Mouse (Mus musculus): Measurements from ENCODE around the gene Gm20431. TPM values are rescaled to one million over a fixed set of nuclear protein-coding genes. Genes with fewer than 3 reads are reported as not detected.

Gm20431 gene
- polyA plus RNA-seq, 1 experiment from 2014 or later: 6.7 TPM

DNA sequence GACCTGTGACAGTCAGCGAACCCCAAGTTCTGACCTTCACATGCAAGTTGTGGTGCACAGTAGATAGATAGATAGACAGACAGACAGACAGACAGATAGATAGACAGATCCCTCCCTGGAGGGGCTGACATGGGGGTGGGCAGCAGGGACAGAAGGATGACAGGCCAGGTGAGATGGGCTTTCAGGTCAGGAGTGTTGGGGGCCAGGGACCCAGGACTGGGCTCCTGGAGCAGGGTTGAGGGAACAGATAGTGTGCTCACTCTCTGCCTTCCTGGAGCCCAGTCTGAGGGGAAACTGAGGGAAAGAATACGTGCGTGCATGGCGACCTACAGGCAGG is 25.9 kb upstream of the Gm20431 start:
- Histone ChIP-seq H3K27me3 (ENCODE audit: insufficient read depth, poor library complexity, severe bottlenecking) (peaks cover 75% of the 10 kb centered on the region), H3K4me1 (replicated peaks) (peaks cover 32% of the 10 kb centered on the region), H3K4me3 (no peak overlapping the region), H3K9me3 (no peaks in the 10 kb centered on the region), H3K27ac (no peak overlapping the region), H3K36me3 (no peaks in the 10 kb centered on the region)
- 81% methylated on average over 4 of the region's 4 CpGs for WGBS
- no peak for DNase-seq (ENCODE audit: low spot score)

DNA sequence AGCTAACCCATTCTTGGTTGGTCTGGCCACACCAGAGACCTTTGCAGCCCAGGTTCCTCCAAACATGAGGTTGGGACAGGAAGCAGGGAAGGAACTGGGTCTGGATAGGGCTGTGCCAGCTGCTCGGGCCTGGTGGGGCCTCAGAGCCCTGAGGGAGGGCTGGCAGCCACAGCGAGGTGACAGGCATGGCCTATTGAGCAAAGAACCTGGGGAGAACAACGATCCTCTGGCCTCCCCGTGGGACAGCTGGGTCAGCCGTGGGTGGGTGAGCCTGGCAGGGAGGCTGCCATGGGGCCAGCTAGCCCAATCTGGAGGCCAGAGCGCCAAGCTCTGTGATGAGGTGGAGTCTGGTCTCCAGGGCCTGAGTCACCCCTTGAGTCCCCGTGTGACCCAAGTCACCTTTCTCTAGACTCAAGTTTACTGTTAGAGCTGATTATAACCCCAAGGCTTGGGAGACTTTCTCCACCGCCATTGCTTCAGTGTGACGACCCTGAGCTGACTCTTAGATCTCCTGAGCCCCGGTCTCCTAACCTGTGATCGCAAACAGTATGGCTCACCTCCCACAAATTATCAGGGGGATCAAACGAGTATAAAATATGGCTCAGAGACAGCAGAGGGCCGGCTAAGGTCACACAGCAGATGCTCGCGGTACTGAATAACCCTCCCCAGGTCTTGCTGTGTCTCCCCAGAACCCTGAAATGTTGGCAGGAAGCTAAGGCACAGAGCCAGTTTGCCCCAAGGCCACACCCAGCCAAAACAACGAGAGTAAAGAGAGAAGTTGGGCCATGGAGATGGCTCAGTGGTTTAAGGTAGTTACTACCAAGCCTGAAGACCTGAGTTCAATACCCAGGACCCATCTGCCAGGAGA is 25.3 kb upstream of the Gm20431 start:
- no peak overlapping the region for H3K27ac ChIP-seq
- no peaks in the 10 kb centered on the region for H3K36me3 ChIP-seq
- WGBS: 80% methylated on average over 16 of the region's 16 CpGs
- H3K4me3 ChIP-seq: no peak overlapping the region
- H3K4me1 ChIP-seq (replicated peaks): peaks cover 28% of the 10 kb centered on the region
- H3K9me3 ChIP-seq: no peaks in the 10 kb centered on the region
- H3K27me3 ChIP-seq (ENCODE audit: insufficient read depth, poor library complexity, severe bottlenecking): peaks cover 69% of the 10 kb centered on the region
- DNase-seq (ENCODE audit: low spot score): no peak

DNA sequence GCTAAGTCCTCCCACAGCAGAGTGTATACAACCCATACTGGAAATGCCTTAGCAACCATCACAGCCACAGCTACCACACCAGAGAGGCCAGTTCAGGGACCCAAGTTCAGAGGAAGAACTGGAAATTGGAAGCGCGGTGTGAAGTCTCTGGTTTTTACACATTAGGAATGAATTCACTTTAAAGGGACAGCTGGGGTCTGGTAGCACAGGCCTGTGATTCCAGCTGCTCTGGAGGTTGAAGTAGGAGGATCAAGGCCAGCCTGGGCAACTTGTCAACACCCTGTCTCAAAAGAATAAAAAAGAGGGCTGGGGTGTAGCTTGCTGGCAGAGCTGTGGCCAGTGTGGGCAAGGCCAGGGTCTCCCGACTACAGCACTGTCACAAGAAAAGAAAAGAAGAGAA is 24.6 kb upstream of the Gm20431 start:
- H3K4me3 ChIP-seq: no peak overlapping the region
- H3K9me3 ChIP-seq: no peaks in the 10 kb centered on the region
- peaks cover 28% of the 10 kb centered on the region for H3K4me1 ChIP-seq (replicated peaks)
- DNase-seq (ENCODE audit: low spot score): no peak
- H3K27ac ChIP-seq: no peak overlapping the region
- H3K36me3 ChIP-seq: no peaks in the 10 kb centered on the region
- 86% methylated on average over 3 of the region's 3 CpGs for WGBS
- H3K27me3 ChIP-seq (ENCODE audit: insufficient read depth, poor library complexity, severe bottlenecking): peaks cover 62% of the 10 kb centered on the region

DNA sequence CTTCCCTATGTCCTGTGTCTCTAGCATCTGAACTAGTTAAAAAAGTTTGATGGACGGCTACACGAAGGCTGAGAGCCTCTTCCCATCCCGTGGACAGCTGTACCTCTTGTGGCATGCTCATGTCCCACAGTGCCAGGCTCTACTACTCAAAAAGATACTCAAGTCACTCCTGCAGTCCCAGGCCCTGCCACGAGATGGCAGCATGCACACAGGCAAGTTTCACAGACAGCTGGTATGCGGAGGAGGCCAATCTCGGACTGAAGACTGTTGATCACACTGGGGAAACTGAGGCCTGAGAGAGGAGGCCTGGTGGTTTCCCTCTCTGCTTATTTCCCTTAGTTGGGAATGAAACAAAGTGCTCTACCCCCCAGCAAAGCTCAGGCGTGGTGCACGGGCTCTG is 23.8 kb upstream of the Gm20431 start:
- H3K27me3 ChIP-seq (ENCODE audit: insufficient read depth, poor library complexity, severe bottlenecking): peaks cover 55% of the 10 kb centered on the region
- H3K27ac ChIP-seq: no peak overlapping the region
- no peaks in the 10 kb centered on the region for H3K36me3 ChIP-seq
- H3K4me3 ChIP-seq: no peak overlapping the region
- H3K9me3 ChIP-seq: no peaks in the 10 kb centered on the region
- DNase-seq (ENCODE audit: low spot score): peak; percentile 95
- 9% methylated on average over 8 of the region's 8 CpGs for WGBS
- H3K4me1 ChIP-seq (replicated peaks): peaks cover 28% of the 10 kb centered on the region

DNA sequence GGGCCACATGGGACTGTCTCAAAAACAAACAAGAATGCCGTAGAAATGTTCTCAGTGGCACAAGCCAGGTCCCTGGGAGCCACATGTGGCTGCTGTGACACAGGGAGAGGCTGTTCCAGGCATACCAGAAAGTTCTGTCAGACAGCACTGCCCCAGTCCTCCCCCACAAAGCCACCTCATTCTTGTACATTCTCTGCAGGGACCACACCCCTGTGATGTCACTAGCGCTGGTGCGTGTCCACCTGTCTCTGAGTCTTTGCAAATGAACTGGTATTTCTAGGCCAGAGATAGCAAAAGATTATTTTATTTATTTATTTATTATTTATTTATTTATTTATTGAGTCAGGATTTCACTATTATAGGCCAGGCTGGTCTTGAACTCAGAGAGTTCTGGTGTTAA is 22.4 kb upstream of the Gm20431 start:
- H3K9me3 ChIP-seq: no peaks in the 10 kb centered on the region
- no peak overlapping the region for H3K4me3 ChIP-seq
- 82% methylated on average over 3 of the region's 3 CpGs for WGBS
- no peak overlapping the region for H3K27ac ChIP-seq
- no peaks in the 10 kb centered on the region for H3K36me3 ChIP-seq
- peaks cover 40% of the 10 kb centered on the region for H3K27me3 ChIP-seq (ENCODE audit: insufficient read depth, poor library complexity, severe bottlenecking)
- peaks cover 20% of the 10 kb centered on the region for H3K4me1 ChIP-seq (replicated peaks)
- no peak for DNase-seq (ENCODE audit: low spot score)

DNA sequence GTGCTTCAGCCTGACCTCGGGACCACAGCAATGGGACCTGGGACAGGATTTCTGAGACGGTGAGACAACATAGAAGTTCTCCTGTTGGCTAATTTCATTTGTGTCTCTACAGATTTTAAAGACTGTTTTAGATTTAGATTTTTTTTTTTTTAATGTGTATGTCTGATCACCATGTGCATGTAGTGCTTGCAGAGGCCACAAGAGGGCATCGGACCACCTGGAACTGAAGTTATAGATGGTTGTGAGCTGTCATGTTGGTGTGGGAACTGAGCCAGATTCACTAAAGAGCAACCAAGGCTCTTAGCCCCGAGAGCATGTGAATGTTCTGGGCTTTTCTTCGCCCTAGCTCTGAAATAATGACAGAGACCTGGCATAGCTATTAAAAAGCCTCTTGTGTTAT is 19.4 kb upstream of the Gm20431 start:
- H3K4me3 ChIP-seq: no peak overlapping the region
- no peaks in the 10 kb centered on the region for H3K9me3 ChIP-seq
- peak; percentile 52 for DNase-seq (ENCODE audit: low spot score)
- peaks cover 10% of the 10 kb centered on the region for H3K27me3 ChIP-seq (ENCODE audit: insufficient read depth, poor library complexity, severe bottlenecking)
- no peaks in the 10 kb centered on the region for H3K36me3 ChIP-seq
- 56% methylated on average over 5 of the region's 5 CpGs for WGBS
- peaks cover 5% of the 10 kb centered on the region for H3K4me1 ChIP-seq (replicated peaks)
- no peak overlapping the region for H3K27ac ChIP-seq

DNA sequence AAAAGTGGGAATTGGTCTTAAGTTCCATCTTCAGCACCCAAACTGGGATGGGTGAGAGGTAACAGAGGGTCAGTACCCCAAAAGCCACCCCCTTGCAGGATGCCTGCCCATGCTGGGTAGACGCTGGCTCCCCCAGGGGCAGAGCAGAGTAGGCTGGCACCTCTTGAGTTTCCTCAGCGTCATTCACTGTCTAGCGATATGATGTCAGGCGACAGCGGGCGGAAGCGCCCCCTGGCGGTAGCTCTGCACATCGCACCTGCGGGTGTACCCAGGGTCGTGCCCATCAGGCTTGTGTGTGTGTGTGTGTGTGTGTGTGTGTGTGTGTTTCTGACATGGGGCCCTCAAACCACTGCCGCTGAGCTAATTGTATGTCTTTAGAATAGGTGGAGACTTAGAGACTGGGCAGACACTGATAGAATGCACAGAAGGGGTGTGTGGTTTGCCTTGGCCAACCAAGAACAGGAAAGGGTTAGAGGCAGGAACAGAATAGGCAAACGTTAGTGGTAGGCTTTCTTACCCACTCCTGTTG is 18.7 kb upstream of the Gm20431 start:
- Histone ChIP-seq H3K27ac (no peak overlapping the region), H3K36me3 (no peaks in the 10 kb centered on the region), H3K27me3 (ENCODE audit: insufficient read depth, poor library complexity, severe bottlenecking) (peaks cover 5% of the 10 kb centered on the region; the same call in 1 of the 2 replicates), H3K4me3 (0 out of 2 replicates have a peak overlapping the region, but pooled peaks have one; percentile 13), H3K9me3 (no peaks in the 10 kb centered on the region), H3K4me1 (replicated peaks) (peaks cover 11% of the 10 kb centered on the region)
- WGBS: 3% methylated on average over 13 of the region's 13 CpGs
- DNase-seq (ENCODE audit: low spot score): peak; percentile 85

DNA sequence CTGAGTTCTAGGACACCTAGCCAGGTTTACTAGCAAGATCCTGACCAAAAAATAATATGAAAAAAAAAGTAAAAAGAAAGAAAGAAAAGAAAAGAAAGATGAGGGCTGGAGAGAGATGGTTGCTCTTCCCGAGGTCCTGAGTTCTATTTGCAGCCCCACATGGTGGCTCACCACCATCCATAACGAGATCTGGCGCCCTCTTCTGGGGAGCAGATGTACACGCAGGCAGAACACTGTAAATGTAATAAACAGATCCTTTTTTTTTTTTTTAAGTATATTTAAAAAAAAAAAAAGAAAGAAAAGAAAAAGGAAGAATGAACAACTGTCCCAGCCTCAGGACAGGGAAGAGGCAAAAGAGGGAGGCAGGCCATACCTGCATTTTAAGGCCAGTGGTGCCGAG is 17.3 kb upstream of the Gm20431 start:
- DNase-seq (ENCODE audit: low spot score): no peak
- H3K9me3 ChIP-seq: no peaks in the 10 kb centered on the region
- no peak overlapping the region for H3K27ac ChIP-seq
- no peak overlapping the region for H3K4me3 ChIP-seq
- H3K27me3 ChIP-seq (ENCODE audit: insufficient read depth, poor library complexity, severe bottlenecking): no peaks in the 10 kb centered on the region; the same call in 1 of the 2 replicates
- WGBS: 45% methylated on average over 5 of the region's 5 CpGs
- H3K36me3 ChIP-seq: no peaks in the 10 kb centered on the region
- peaks cover 11% of the 10 kb centered on the region for H3K4me1 ChIP-seq (replicated peaks)

DNA sequence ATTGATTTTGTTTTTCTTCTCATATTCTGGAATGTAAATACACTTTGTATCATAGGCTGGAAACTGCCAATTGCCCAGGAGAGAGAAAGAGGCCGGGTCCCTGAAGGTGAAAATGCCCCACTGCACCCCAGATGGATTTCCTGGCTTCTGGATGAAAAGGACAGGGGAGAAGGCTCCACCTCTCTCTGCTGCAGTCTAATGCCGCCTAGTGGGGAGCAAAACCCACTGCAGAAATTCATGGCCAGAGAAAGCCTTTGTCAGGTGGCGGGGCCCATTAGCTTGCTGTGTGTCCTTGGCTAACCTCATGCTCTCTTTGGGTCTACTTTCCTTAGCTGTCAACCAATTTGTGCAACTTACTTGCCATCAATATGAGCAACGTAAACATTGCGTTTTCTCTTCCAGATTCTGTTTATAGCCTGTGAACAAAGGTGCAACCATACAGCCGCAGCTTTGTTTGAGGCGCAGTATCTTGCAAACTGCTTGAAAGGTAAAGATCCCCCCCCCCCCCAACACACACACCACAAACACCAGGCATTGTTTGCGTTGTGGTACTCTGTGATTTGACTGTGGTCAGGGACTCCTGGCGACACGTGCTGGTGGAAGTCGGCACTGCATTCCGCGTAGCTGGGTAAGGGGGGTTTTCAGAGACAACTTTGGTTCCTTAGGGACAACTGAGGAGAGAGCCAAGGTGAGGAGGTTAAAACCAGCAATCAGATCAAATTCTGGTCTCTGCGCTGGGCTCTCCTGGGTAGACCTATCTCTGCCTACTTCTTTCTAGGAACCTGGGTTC is 14.0 kb upstream of the Gm20431 start:
- peak; percentile 43 for DNase-seq (ENCODE audit: low spot score)
- H3K27me3 ChIP-seq (ENCODE audit: insufficient read depth, poor library complexity, severe bottlenecking): no peaks in the 10 kb centered on the region; the same call in 1 of the 2 replicates
- no peaks in the 10 kb centered on the region for H3K36me3 ChIP-seq
- H3K4me1 ChIP-seq (replicated peaks): peaks cover 24% of the 10 kb centered on the region
- H3K9me3 ChIP-seq: no peaks in the 10 kb centered on the region
- 37% methylated on average over 14 of the region's 14 CpGs for WGBS
- peak overlapping the region; percentile 42; the same call in 1 of the 2 replicates for H3K27ac ChIP-seq
- no peak overlapping the region for H3K4me3 ChIP-seq

DNA sequence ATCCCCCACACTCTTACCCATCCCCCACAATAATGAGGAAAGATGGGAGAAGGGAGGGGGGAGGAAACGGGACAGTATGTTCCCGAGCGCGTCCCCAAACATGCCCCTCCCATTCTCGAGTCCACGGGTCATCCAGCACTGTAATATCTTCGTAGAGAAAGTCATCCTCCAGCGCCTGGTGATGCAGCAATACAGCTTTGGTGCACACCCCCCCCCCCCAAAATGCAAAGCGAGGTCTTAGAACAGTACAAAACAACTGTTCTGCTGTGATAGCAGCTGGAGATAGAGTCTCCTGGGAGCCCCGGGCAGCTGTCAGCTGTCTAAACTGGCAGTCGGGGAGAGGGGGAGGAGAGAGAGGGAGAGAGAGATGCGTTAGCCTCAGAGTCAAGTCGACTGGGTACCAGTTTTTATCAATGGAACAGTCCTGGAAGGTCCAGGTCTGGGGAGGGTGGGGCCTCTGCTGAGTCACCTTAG is 11.0 kb upstream of the Gm20431 start:
- DNase-seq (ENCODE audit: low spot score): peak; percentile 51
- Histone ChIP-seq H3K27ac (peak overlapping the region; percentile 77), H3K27me3 (ENCODE audit: insufficient read depth, poor library complexity, severe bottlenecking) (no peaks in the 10 kb centered on the region; the same call in 1 of the 2 replicates), H3K9me3 (no peaks in the 10 kb centered on the region), H3K36me3 (no peaks in the 10 kb centered on the region), H3K4me1 (replicated peaks) (peaks cover 25% of the 10 kb centered on the region), H3K4me3 (no peak overlapping the region)
- 35% methylated on average over 13 of the region's 13 CpGs for WGBS

DNA sequence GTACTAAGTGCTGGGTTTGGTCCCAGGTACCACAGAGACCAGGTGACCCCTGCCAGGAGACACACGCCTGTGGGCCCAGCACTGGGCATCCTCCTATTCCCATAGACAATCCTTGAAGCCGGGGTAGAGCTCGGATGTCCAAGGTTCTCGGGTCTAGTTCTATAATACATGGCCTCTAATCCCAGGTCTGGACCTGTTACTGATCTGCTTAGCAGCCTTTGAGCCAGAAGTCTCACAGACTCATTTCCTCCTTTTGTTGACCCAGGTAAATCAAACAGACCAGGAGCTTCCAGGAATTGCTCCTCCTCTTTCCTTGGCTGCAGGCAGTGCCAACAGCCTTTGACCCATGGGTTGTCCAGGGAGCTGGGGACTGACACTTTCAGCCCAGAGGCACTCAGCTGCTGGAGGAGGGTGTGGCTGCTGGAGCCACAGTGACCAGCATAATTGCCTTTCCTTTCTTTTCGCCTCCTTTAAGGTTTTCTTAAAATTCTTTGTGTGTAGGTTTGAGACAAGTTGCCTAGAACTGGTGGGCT is 9.9 kb upstream of the Gm20431 start:
- Histone ChIP-seq H3K9me3 (no peaks in the 10 kb centered on the region), H3K36me3 (no peaks in the 10 kb centered on the region), H3K4me3 (no peak overlapping the region), H3K27ac (peak overlapping the region; percentile 77), H3K27me3 (ENCODE audit: insufficient read depth, poor library complexity, severe bottlenecking) (no peaks in the 10 kb centered on the region; the same call in 1 of the 2 replicates), H3K4me1 (replicated peaks) (peaks cover 25% of the 10 kb centered on the region)
- DNase-seq (ENCODE audit: low spot score): no peak
- WGBS: 86% methylated on average over 5 of the region's 5 CpGs

DNA sequence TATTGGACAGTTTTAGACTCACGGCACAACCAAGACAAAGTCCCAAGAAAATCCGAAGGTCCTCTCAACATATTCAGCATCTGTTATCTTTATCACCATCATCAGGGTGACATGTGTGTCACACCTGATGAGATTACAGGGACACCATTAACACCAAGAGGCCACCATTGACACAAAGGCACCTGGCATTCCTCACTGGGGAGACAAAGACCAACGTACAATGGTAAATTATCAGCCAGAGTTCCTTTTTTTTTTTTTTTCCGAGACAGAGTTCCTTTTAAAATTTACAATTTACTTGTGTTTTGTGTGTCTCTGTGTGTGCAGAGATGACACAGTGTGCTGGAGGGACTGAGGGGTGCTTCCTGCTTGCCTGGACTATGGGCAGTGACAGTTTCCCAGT is 8.1 kb upstream of the Gm20431 start:
- H3K9me3 ChIP-seq: no peaks in the 10 kb centered on the region
- H3K4me1 ChIP-seq (replicated peaks): peaks cover 19% of the 10 kb centered on the region
- no peak for DNase-seq (ENCODE audit: low spot score)
- H3K27ac ChIP-seq: no peak overlapping the region
- no peaks in the 10 kb centered on the region for H3K27me3 ChIP-seq (ENCODE audit: insufficient read depth, poor library complexity, severe bottlenecking)
- 77% methylated on average over 4 of the region's 4 CpGs for WGBS
- no peaks in the 10 kb centered on the region for H3K36me3 ChIP-seq
- H3K4me3 ChIP-seq: no peak overlapping the region
